Mouse (Mus musculus): Measurements from ENCODE around the gene Mark4. TPM values are rescaled to one million over a fixed set of nuclear protein-coding genes. Genes with fewer than 3 reads are reported as not detected.
A peak's percentile ranks its signal among the peaks of the same experiment; 100 is the strongest.

Gene Mark4
- polyA plus RNA-seq, 1 experiment from 2014 or later: 9.7 TPM

- H3K9me3 ChIP-seq (ENCODE audit: control insufficient read depth, low read depth, low read length): no peaks in the 10 kb centered on the region
- ATAC-seq (ENCODE audit: insufficient number of reproducible peaks, insufficient read depth, low FRiP score, low read depth): no peak
- 24% methylated on average over 14 of the region's 14 CpGs for WGBS
- H3K4me2 ChIP-seq (replicated peaks; ENCODE audit: low read depth, low read length): no peak overlapping the region
- H3K27me3 ChIP-seq (ENCODE audit: control insufficient read depth, insufficient read depth, low read length): peaks cover 3% of the 10 kb centered on the region; the same call in 1 of the 2 replicates
- no peaks in the 10 kb centered on the region; the same call in 1 of the 2 replicates for H3K4me1 ChIP-seq (ENCODE audit: control insufficient read depth, insufficient read depth, low read length)
- no peak overlapping the region for H3K4me3 ChIP-seq (ENCODE audit: low read depth, low read length)
- H3K36me3 ChIP-seq (ENCODE audit: control insufficient read depth, insufficient read depth, low read length): no peaks in the 10 kb centered on the region
- H3K9ac ChIP-seq (replicated peaks; ENCODE audit: low read depth, low read length): no peak overlapping the region
- no peak overlapping the region for H3K27ac ChIP-seq (ENCODE audit: low read length)
Measured at GRCm38 (mm10) chr7:19477624-19478384, 19.2 kb upstream of the Mark4 start.

- Histone ChIP-seq H3K27ac (ENCODE audit: low read length) (no peak overlapping the region), H3K27me3 (ENCODE audit: control insufficient read depth, insufficient read depth, low read length) (peaks cover 6% of the 10 kb centered on the region; the same call in 1 of the 2 replicates), H3K4me1 (ENCODE audit: control insufficient read depth, insufficient read depth, low read length) (no peaks in the 10 kb centered on the region; the same call in 1 of the 2 replicates), H3K36me3 (ENCODE audit: control insufficient read depth, insufficient read depth, low read length) (no peaks in the 10 kb centered on the region), H3K9me3 (ENCODE audit: control insufficient read depth, low read depth, low read length) (no peaks in the 10 kb centered on the region), H3K9ac (replicated peaks; ENCODE audit: low read depth, low read length) (no peak overlapping the region), H3K4me3 (ENCODE audit: low read depth, low read length) (no peak overlapping the region), H3K4me2 (replicated peaks; ENCODE audit: low read depth, low read length) (no peak overlapping the region)
- WGBS: 57% methylated on average over 2 of the region's 2 CpGs
- no peak for ATAC-seq (ENCODE audit: insufficient number of reproducible peaks, insufficient read depth, low FRiP score, low read depth)
Measured at GRCm38 (mm10) chr7:19477084-19477483, 18.5 kb upstream of the Mark4 start.

GRCm38 (mm10) chr7:19473875-19474443 lies 15.3 kb upstream of the Mark4 start:
- Histone ChIP-seq H3K36me3 (ENCODE audit: control insufficient read depth, insufficient read depth, low read length) (no peaks in the 10 kb centered on the region), H3K27me3 (ENCODE audit: control insufficient read depth, insufficient read depth, low read length) (peaks cover 14% of the 10 kb centered on the region), H3K9me3 (ENCODE audit: control insufficient read depth, low read depth, low read length) (no peaks in the 10 kb centered on the region), H3K4me2 (replicated peaks; ENCODE audit: low read depth, low read length) (peak overlapping the region; percentile 88), H3K4me1 (ENCODE audit: control insufficient read depth, insufficient read depth, low read length) (no peaks in the 10 kb centered on the region; the same call in 1 of the 2 replicates), H3K9ac (replicated peaks; ENCODE audit: low read depth, low read length) (peak overlapping the region; percentile 63), H3K27ac (ENCODE audit: low read length) (peak overlapping the region; percentile 39; the same call in 1 of the 2 replicates), H3K4me3 (ENCODE audit: low read depth, low read length) (peak overlapping the region; percentile 41)
- WGBS: under 1% methylated on average over 65 of the region's 89 CpGs
- peak; percentile 87 for ATAC-seq (ENCODE audit: insufficient number of reproducible peaks, insufficient read depth, low FRiP score, low read depth)

GRCm38 (mm10) chr7:19472403-19472802 lies 13.8 kb upstream of the Mark4 start:
- Histone ChIP-seq H3K4me3 (ENCODE audit: low read depth, low read length) (no peak overlapping the region), H3K36me3 (ENCODE audit: control insufficient read depth, insufficient read depth, low read length) (no peaks in the 10 kb centered on the region), H3K9ac (replicated peaks; ENCODE audit: low read depth, low read length) (no peak overlapping the region), H3K4me1 (ENCODE audit: control insufficient read depth, insufficient read depth, low read length) (no peaks in the 10 kb centered on the region; the same call in 1 of the 2 replicates), H3K27me3 (ENCODE audit: control insufficient read depth, insufficient read depth, low read length) (peaks cover 14% of the 10 kb centered on the region), H3K27ac (ENCODE audit: low read length) (no peak overlapping the region), H3K9me3 (ENCODE audit: control insufficient read depth, low read depth, low read length) (no peaks in the 10 kb centered on the region), H3K4me2 (replicated peaks; ENCODE audit: low read depth, low read length) (no peak overlapping the region)
- no peak for ATAC-seq (ENCODE audit: insufficient number of reproducible peaks, insufficient read depth, low FRiP score, low read depth)
- WGBS: 28% methylated on average over 4 of the region's 4 CpGs

GRCm38 (mm10) chr7:19470308-19470707 lies 11.7 kb upstream of the Mark4 start:
- Histone ChIP-seq H3K4me2 (replicated peaks; ENCODE audit: low read depth, low read length) (no peak overlapping the region), H3K4me1 (ENCODE audit: control insufficient read depth, insufficient read depth, low read length) (no peaks in the 10 kb centered on the region; the same call in 1 of the 2 replicates), H3K9ac (replicated peaks; ENCODE audit: low read depth, low read length) (no peak overlapping the region), H3K27ac (ENCODE audit: low read length) (no peak overlapping the region), H3K27me3 (ENCODE audit: control insufficient read depth, insufficient read depth, low read length) (peaks cover 14% of the 10 kb centered on the region), H3K4me3 (ENCODE audit: low read depth, low read length) (no peak overlapping the region), H3K36me3 (ENCODE audit: control insufficient read depth, insufficient read depth, low read length) (no peaks in the 10 kb centered on the region), H3K9me3 (ENCODE audit: control insufficient read depth, low read depth, low read length) (no peaks in the 10 kb centered on the region)
- WGBS: 13% methylated on average over 14 of the region's 14 CpGs
- no peak for ATAC-seq (ENCODE audit: insufficient number of reproducible peaks, insufficient read depth, low FRiP score, low read depth)

- Histone ChIP-seq H3K4me3 (ENCODE audit: low read depth, low read length) (no peak overlapping the region), H3K4me2 (replicated peaks; ENCODE audit: low read depth, low read length) (0 out of 2 replicates have a peak overlapping the region, but pooled peaks have one; percentile 5), H3K4me1 (ENCODE audit: control insufficient read depth, insufficient read depth, low read length) (peaks cover 2% of the 10 kb centered on the region; the same call in 1 of the 2 replicates), H3K27ac (ENCODE audit: low read length) (no peak overlapping the region), H3K36me3 (ENCODE audit: control insufficient read depth, insufficient read depth, low read length) (no peaks in the 10 kb centered on the region), H3K27me3 (ENCODE audit: control insufficient read depth, insufficient read depth, low read length) (peaks cover 14% of the 10 kb centered on the region), H3K9me3 (ENCODE audit: control insufficient read depth, low read depth, low read length) (no peaks in the 10 kb centered on the region), H3K9ac (replicated peaks; ENCODE audit: low read depth, low read length) (no peak overlapping the region)
- no peak for ATAC-seq (ENCODE audit: insufficient number of reproducible peaks, insufficient read depth, low FRiP score, low read depth)
- 18% methylated on average over 23 of the region's 23 CpGs for WGBS
Measured at GRCm38 (mm10) chr7:19469404-19469803, 10.8 kb upstream of the Mark4 start.

- H3K27ac ChIP-seq (ENCODE audit: low read length): no peak overlapping the region
- no peaks in the 10 kb centered on the region for H3K36me3 ChIP-seq (ENCODE audit: control insufficient read depth, insufficient read depth, low read length)
- H3K4me2 ChIP-seq (replicated peaks; ENCODE audit: low read depth, low read length): no peak overlapping the region
- 58% methylated on average over 12 of the region's 12 CpGs for WGBS
- H3K9me3 ChIP-seq (ENCODE audit: control insufficient read depth, low read depth, low read length): no peaks in the 10 kb centered on the region
- 0 out of 2 replicates have a peak, but pooled peaks cover 2% of the 10 kb centered on the region for H3K4me1 ChIP-seq (ENCODE audit: control insufficient read depth, insufficient read depth, low read length)
- peaks cover 14% of the 10 kb centered on the region for H3K27me3 ChIP-seq (ENCODE audit: control insufficient read depth, insufficient read depth, low read length)
- no peak for ATAC-seq (ENCODE audit: insufficient number of reproducible peaks, insufficient read depth, low FRiP score, low read depth)
- H3K9ac ChIP-seq (replicated peaks; ENCODE audit: low read depth, low read length): no peak overlapping the region
- H3K4me3 ChIP-seq (ENCODE audit: low read depth, low read length): no peak overlapping the region
Measured at GRCm38 (mm10) chr7:19468279-19468678, 9.7 kb upstream of the Mark4 start.

- Histone ChIP-seq H3K36me3 (ENCODE audit: control insufficient read depth, insufficient read depth, low read length) (no peaks in the 10 kb centered on the region), H3K4me3 (ENCODE audit: low read depth, low read length) (no peak overlapping the region), H3K9ac (replicated peaks; ENCODE audit: low read depth, low read length) (no peak overlapping the region), H3K4me1 (ENCODE audit: control insufficient read depth, insufficient read depth, low read length) (0 out of 2 replicates have a peak, but pooled peaks cover 2% of the 10 kb centered on the region), H3K4me2 (replicated peaks; ENCODE audit: low read depth, low read length) (no peak overlapping the region), H3K27ac (ENCODE audit: low read length) (no peak overlapping the region), H3K27me3 (ENCODE audit: control insufficient read depth, insufficient read depth, low read length) (peaks cover 9% of the 10 kb centered on the region), H3K9me3 (ENCODE audit: control insufficient read depth, low read depth, low read length) (no peaks in the 10 kb centered on the region)
- no peak for ATAC-seq (ENCODE audit: insufficient number of reproducible peaks, insufficient read depth, low FRiP score, low read depth)
- 41% methylated on average over 6 of the region's 6 CpGs for WGBS
Measured at GRCm38 (mm10) chr7:19467638-19468037, 9.0 kb upstream of the Mark4 start.
